Mouse (Mus musculus) sigmoid colon, adult 10 weeks (tissue): ENCODE measurements around the gene Hcar2. TPM values are rescaled to one million over a fixed set of nuclear protein-coding genes. Genes with fewer than 3 reads are reported as not detected.

Experiments used
- polyA plus RNA-seq: library from polyadenylated mRNA; stranded (reverse); fragments of 350-450 nt; fragmentation: Illumina TruSeq; extraction: RNeasy Lipid Tissue Mini Kit (QIAGEN cat#74804); gene quantifications from one replicate; pipeline ENCODE4 v1.2.3, GENCODE M21; 2014; ENCODE audit warnings: low read depth, low replicate concordance

The Hcar2 gene
- polyA plus RNA-seq, result 0.50 TPM

GRCm38 (mm10) chr5:123865365-123865764 is at the start of gene Hcar2:
Hcar2 (minus strand) TSS chr5:123865499.

GRCm38 (mm10) chr5:123906976-123907630 is 41.8 kb upstream of the Hcar2 start, which contains the start of gene Denr:
Denr (plus strand) TSS chr5:123907175.

GRCm38 (mm10) chr5:123879928-123880327 is 14.6 kb upstream of the Hcar2 start, which contains the start of gene Hcar1:
Hcar1 (minus strand) TSS chr5:123880020.

Other genes starting within 250 kb of the Hcar2 start
- 45.4 TPM for gene Clip1, start 180.9 kb downstream of the Hcar2 start, polyA plus RNA-seq
- gene Zcchc8, start 144.4 kb downstream of the Hcar2 start, polyA plus RNA-seq, result 147 TPM
- gene Rsrc2, start 116.1 kb downstream of the Hcar2 start, polyA plus RNA-seq, result 419 TPM
- gene Kntc1, start 115.8 kb downstream of the Hcar2 start, polyA plus RNA-seq, result 6.9 TPM
- gene Hcar1, start 14.5 kb upstream of the Hcar2 start, polyA plus RNA-seq, result 1.4 TPM
- 225 TPM for gene Denr, start 41.7 kb upstream of the Hcar2 start, polyA plus RNA-seq
- not detected for gene Gm43518, start 61.9 kb upstream of the Hcar2 start, polyA plus RNA-seq
- gene Ccdc62, start 65.2 kb upstream of the Hcar2 start, polyA plus RNA-seq, result 7.2 TPM
- 1.6 TPM for gene Hip1r, start 108.1 kb upstream of the Hcar2 start, polyA plus RNA-seq
- gene Vps37b, start 166.8 kb upstream of the Hcar2 start, polyA plus RNA-seq, result 9.1 TPM
- gene Abcb9, start 230.3 kb upstream of the Hcar2 start, polyA plus RNA-seq, result 0.79 TPM
- gene Ogfod2, start 246.8 kb upstream of the Hcar2 start, polyA plus RNA-seq, result 1.2 TPM